Mouse (Mus musculus) heart, embryonic 13.5 days (tissue): ENCODE measurements around the gene Npas1. TPM values are rescaled to one million over a fixed set of nuclear protein-coding genes. Genes with fewer than 3 reads are reported as not detected.

Experiments
- ATAC-seq: fragments of 200-750 bp; cut with Nextera tagmentation; 2 replicates; pipeline ENCODE4 v1.8.0; 2017; ENCODE audit warnings: moderate TSS enrichment; ENCODE audit not compliant: insufficient number of reproducible peaks, low FRiP score, low TSS enrichment; ENCODE audit errors: extremely low read depth
- H3K27ac ChIP-seq: fragments of 300-500 bp; sonication (generic); replicated peaks from 2 replicates; pipeline ENCODE4 v1.5.1; 2015; ENCODE audit warnings: moderate library complexity, mild to moderate bottlenecking, inconsistent platforms
- H3K27me3 ChIP-seq: fragments of 300-500 bp; sonication (generic); replicated peaks from 2 replicates; pipeline ENCODE4 v1.6.1; 2015; ENCODE audit warnings: mild to moderate bottlenecking, inconsistent platforms
- H3K36me3 ChIP-seq: fragments of 300-500 bp; sonication (generic); 2 replicates; pipeline ENCODE4 v1.6.1; 2015; ENCODE audit warnings: mild to moderate bottlenecking, inconsistent platforms
- H3K4me1 ChIP-seq: fragments of 300-500 bp; sonication (generic); 2 replicates; pipeline ENCODE4 v1.6.1; 2015; ENCODE audit warnings: inconsistent platforms
- H3K4me2 ChIP-seq: fragments of 300-500 bp; sonication (generic); 2 replicates; pipeline ENCODE4 v1.6.1; 2015; ENCODE audit warnings: inconsistent platforms, mild to moderate bottlenecking, moderate library complexity
- H3K4me3 ChIP-seq: fragments of 300-500 bp; sonication (generic); 2 replicates; pipeline ENCODE4 v1.5.1; 2015; ENCODE audit warnings: moderate library complexity, mild to moderate bottlenecking, inconsistent platforms
- H3K9ac ChIP-seq: fragments of 300-500 bp; sonication (generic); 2 replicates; pipeline ENCODE4 v1.6.1; 2015; ENCODE audit warnings: inconsistent platforms, mild to moderate bottlenecking, moderate library complexity
- H3K9me3 ChIP-seq: fragments of 300-500 bp; sonication (generic); 2 replicates; pipeline ENCODE4 v1.6.1; 2016; ENCODE audit warnings: inconsistent platforms
- WGBS: fragments of 180-500 bp; shearing (Covaris S2); methylation state at CpG from one replicate; pipeline ENCODE4 v1.1.7; 2015; ENCODE audit warnings: mixed read lengths; 5-methylcytosine and 5-hydroxymethylcytosine counted together
- polyA plus RNA-seq: library from polyadenylated mRNA; unstranded; fragments of >200 nt; fragmentation: Nextera tagmentation; extraction: Ambion mirVana; gene quantifications from 2 replicates; pipeline ENCODE4 v1.2.1, GENCODE M21; 2015

The Npas1 gene
- polyA plus RNA-seq, 1 experiment from 2014 or later, result 0.37 TPM

DNA sequence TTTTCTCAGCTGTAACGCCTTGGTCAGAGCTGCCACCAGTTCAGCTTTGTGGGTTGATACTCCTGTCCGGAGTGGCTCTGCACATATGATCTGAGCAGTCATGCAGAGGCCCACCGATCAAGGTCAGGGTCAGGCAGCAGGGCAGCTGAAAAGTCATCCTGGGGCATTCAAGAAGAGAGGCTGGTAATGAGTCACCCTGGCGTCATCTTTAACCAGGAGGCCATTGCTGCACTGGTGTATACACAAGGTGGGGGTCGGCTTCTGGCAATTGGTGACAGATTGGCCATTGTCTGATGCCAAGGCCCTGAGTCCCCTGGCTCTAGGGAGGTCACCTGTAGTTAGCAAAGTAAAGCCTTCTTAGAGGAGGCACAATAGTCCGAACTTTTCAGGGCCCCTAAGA lies 25.9 kb downstream of the Npas1 start:
- H3K27me3 ChIP-seq, result no peaks in the 10 kb centered on the region
- WGBS, result 61% methylated on average over 6 of the region's 6 CpGs
- H3K4me3 ChIP-seq, result no peak overlapping the region
- no peak for ATAC-seq
- peaks cover 19% of the 10 kb centered on the region for H3K36me3 ChIP-seq
- peaks cover 22% of the 10 kb centered on the region for H3K4me1 ChIP-seq
- H3K9me3 ChIP-seq, result no peaks in the 10 kb centered on the region
- no peak overlapping the region for H3K9ac ChIP-seq
- H3K4me2 ChIP-seq, result no peak overlapping the region
- H3K27ac ChIP-seq, result peak overlapping the region; percentile 29; the same call in 1 of the 2 replicates

DNA sequence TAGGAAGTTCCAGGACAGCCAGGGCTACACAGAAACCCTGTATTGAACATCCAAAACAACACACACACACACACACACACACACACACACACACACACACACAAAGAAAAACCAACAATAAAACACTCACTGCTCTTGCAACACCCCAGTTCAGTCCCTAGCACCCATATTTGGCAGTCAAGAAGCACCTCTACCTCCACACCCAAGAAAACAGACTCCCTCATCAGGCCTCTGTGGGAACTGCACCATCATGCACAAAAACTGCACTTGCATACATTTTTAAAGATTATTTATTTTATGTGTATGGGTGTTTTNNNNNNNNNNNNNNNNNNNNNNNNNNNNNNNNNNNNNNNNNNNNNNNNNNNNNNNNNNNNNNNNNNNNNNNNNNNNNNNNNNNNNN lies 36.3 kb downstream of the Npas1 start:
- ATAC-seq, result no peak
- Histone ChIP-seq H3K27me3 (no peaks in the 10 kb centered on the region), H3K9ac (no peak overlapping the region), H3K27ac (no peak overlapping the region), H3K4me3 (no peak overlapping the region), H3K4me1 (peaks cover 23% of the 10 kb centered on the region), H3K4me2 (no peak overlapping the region), H3K36me3 (peaks cover 19% of the 10 kb centered on the region), H3K9me3 (no peaks in the 10 kb centered on the region)

DNA sequence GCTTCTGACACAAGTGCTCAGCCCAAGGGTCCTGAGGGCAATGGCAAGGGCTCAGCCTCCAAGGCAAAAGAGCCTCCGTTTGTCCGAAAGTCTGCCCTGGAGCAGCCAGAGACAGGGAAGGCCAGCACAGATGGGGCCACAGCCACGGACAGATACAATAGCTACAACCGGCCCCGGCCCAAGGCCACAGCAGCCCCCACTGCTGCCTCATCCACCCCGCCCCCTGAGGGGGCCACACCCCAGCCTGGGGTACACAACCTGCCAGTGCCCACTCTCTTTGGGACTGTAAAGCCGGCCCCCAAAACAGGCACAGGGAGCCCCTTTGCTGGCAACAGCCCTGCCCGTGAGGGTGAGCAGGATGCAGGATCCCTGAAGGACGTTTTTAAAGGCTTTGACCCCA lies 42.4 kb downstream of the Npas1 start:
- WGBS, result 84% methylated on average over 9 of the region's 9 CpGs
- no peak overlapping the region for H3K4me2 ChIP-seq
- no peaks in the 10 kb centered on the region for H3K27me3 ChIP-seq
- no peak overlapping the region for H3K9ac ChIP-seq
- peaks cover 81% of the 10 kb centered on the region for H3K36me3 ChIP-seq
- H3K4me1 ChIP-seq, result peaks cover 37% of the 10 kb centered on the region
- ATAC-seq, result no peak
- no peak overlapping the region for H3K27ac ChIP-seq
- no peaks in the 10 kb centered on the region for H3K9me3 ChIP-seq
- H3K4me3 ChIP-seq, result no peak overlapping the region

DNA sequence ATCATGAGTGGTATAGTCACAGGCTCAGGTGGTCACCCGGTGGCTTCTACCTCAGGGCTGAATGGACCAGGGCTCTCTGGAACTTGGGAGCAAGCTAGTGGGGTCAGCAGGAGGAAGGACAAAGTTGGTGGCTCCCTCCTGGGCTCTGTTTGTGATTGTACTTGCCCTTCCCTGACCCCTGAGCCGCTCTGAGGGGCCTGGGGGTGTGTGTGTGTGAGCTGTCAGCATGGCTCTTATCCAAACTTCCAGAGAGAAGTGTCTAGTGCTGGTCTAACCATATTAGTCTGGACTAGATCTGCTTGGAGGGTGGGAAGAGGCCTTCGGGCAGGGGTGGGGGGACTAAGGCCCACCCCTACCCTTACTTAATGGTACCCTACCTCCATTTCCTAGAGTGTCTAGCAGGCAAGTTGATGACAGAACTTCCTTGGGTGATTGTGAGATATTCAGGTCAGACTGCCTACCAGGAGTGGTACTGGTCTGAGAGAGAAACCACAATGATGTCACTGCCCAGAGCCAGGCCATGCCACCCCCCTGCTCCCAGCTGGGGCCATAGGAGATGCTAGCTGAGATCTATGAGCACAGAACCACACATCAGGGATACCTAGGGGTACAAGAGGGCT lies 44.1 kb downstream of the Npas1 start:
- Histone ChIP-seq H3K36me3 (peaks cover 97% of the 10 kb centered on the region), H3K27me3 (no peaks in the 10 kb centered on the region), H3K9me3 (no peaks in the 10 kb centered on the region), H3K4me3 (no peak overlapping the region), H3K9ac (peak overlapping the region; percentile 72), H3K4me2 (peak overlapping the region; percentile 32), H3K4me1 (peaks cover 37% of the 10 kb centered on the region), H3K27ac (peak overlapping the region; percentile 87)
- ATAC-seq, result peak; percentile 51; the same call in 1 of the 2 replicates
- WGBS, result 43% methylated on average over 3 of the region's 3 CpGs

DNA sequence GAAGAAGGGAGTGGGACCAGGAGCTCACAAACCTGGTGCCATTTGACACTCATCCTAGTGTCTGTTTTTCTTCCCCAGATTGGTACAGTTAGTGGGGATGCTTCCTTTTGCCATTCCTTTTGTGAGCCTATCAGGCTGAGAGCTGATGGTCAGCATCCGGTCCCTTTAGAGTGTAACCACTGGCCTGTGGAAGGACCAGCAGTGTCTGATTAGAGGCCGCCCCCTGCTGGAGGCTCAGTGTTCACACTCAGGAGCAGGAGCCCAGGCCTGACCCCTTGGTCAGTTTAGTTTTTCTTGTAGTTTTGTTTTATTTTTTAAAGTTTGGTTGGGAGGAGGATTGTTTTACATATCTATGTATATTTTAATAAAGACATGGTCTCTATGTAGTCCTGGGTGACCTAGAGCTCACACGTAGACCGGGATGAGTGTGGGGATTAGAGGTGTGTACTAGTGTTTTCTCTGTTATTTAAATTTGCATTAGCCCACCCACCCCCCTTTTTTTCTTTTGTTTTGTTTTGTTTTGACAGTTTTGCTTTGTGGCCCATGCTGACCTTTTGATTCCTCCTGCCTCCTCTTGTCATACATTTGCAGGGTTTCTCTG lies 51.3 kb downstream of the Npas1 start:
- peak; percentile 78; the same call in 1 of the 2 replicates for ATAC-seq

DNA sequence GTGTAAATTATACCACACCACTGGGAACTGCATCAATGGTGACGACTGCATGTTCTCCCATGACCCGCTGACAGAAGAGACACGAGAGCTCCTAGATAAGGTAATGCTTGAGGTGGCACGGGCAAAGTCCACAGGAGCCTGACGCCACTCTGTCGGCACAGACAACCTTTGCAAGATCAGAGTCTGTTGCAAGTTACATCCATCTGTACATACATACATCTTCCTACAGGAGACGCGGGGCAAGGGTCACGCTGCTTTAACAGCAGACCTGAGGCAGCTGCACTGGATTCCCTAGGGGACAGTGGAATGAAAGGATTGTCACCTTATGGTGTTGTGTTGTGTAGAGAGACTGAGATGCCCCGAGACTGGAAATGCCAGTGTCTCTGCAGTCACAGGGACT lies 51.8 kb downstream of the Npas1 start:
- H3K27ac ChIP-seq, result no peak overlapping the region
- H3K4me2 ChIP-seq, result no peak overlapping the region
- H3K4me1 ChIP-seq, result no peaks in the 10 kb centered on the region
- ATAC-seq, result no peak
- 79% methylated on average over 10 of the region's 10 CpGs for WGBS
- H3K27me3 ChIP-seq, result no peaks in the 10 kb centered on the region
- no peak overlapping the region for H3K4me3 ChIP-seq
- no peak overlapping the region for H3K9ac ChIP-seq
- peaks cover 100% of the 10 kb centered on the region for H3K36me3 ChIP-seq
- H3K9me3 ChIP-seq, result no peaks in the 10 kb centered on the region

More for the DNA sequence above, 51.3 kb downstream of the Npas1 start:
- 62% methylated on average over 4 of the region's 4 CpGs for WGBS
- H3K4me3 ChIP-seq, result no peak overlapping the region
- H3K4me2 ChIP-seq, result no peak overlapping the region
- no peak overlapping the region for H3K27ac ChIP-seq
- no peak overlapping the region for H3K9ac ChIP-seq
- H3K36me3 ChIP-seq, result peaks cover 100% of the 10 kb centered on the region
- no peaks in the 10 kb centered on the region for H3K27me3 ChIP-seq
- H3K9me3 ChIP-seq, result no peaks in the 10 kb centered on the region
- no peaks in the 10 kb centered on the region for H3K4me1 ChIP-seq

DNA sequence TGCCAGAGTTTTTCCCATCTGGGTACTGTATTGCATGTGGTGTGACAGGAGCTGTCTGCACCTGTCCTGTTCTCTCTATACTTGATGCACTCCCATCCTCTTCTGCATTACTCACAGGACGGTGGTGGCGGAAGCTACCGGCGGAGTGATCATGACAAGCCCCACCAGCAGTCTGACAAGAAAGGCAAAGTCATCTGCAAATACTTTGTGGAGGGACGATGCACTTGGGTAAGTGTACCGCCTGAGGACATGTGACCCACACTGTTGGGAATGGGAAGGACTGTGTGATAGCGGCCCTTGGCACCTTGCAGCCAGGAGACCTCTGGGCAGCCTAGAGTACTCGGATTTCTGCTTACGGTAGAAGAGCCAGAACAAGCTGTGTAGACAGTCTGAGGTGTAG lies 53.8 kb downstream of the Npas1 start:
- Histone ChIP-seq H3K36me3 (peaks cover 100% of the 10 kb centered on the region), H3K27ac (no peak overlapping the region), H3K27me3 (no peaks in the 10 kb centered on the region), H3K9ac (no peak overlapping the region), H3K4me3 (no peak overlapping the region), H3K4me1 (no peaks in the 10 kb centered on the region), H3K4me2 (no peak overlapping the region), H3K9me3 (no peaks in the 10 kb centered on the region)
- ATAC-seq, result no peak
- 82% methylated on average over 9 of the region's 9 CpGs for WGBS

DNA sequence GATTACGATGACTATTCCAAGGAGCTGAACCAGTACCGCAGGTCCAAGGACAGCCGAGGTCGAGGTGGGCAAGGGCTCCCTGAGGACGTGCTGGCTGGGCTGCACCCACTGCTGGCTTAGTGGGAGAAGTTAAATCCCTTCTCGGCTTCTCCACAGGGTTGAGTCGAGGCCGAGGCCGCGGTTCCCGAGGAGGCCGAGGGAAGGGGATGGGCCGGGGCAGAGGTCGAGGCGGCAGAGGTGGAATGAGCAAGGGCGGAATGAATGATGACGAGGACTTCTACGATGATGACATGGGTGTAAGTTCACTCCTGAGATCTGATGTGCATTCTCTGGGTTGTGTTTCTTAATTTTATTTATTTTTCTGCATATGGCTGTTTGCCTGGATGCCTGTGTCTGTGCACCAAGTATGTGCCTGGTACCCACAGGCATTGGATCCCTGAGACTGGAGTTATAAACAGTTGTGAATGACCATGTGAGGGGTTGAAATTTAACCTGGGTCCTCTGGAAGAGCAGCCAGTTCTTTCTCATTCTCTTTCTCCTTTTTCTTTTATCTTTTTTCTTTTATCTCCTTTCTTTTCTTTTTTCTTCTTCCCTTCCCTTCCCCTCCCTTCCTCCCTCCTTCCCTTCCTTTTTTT lies 55.2 kb downstream of the Npas1 start:
- no peak for ATAC-seq
- no peaks in the 10 kb centered on the region for H3K9me3 ChIP-seq
- no peaks in the 10 kb centered on the region for H3K27me3 ChIP-seq
- 87% methylated on average over 18 of the region's 18 CpGs for WGBS
- peaks cover 7% of the 10 kb centered on the region for H3K4me1 ChIP-seq
- no peak overlapping the region for H3K9ac ChIP-seq
- no peak overlapping the region for H3K4me3 ChIP-seq
- H3K4me2 ChIP-seq, result no peak overlapping the region
- peaks cover 100% of the 10 kb centered on the region for H3K36me3 ChIP-seq
- no peak overlapping the region for H3K27ac ChIP-seq

DNA sequence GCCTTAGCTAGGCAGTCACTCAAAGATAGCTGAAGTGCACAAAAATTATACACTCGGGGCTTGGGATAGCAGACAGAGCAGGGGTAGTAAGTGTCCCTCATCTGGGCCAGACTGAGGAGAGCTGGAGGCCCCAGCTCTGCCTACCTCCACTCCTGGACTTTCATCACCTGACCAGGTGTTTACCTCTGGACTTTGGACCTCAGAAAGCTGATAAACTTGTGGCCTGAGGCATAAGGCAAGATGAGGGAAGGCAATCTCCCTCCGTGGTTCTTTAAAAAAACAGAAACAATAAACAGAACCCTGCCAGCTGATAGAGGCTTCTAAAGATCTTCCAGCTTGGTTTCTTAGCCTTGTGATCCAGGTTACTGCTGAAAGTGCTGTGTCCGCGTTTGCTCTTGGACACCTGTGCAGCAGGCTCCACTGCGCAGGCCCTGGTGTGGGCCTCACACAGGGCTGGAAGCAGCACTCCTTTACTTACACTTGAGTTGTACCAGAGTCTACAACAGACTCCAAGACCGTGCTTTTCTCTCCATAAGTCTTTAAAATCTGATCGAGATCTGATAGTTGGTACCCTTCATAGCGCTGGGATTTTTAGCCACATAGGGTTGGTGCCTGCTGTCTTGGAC lies 56.9 kb downstream of the Npas1 start:
- H3K27me3 ChIP-seq, result no peaks in the 10 kb centered on the region
- peaks cover 100% of the 10 kb centered on the region for H3K36me3 ChIP-seq
- no peak overlapping the region for H3K27ac ChIP-seq
- ATAC-seq, result no peak
- H3K9me3 ChIP-seq, result no peaks in the 10 kb centered on the region
- 0 out of 2 replicates have a peak overlapping the region, but pooled peaks have one; percentile 25 for H3K9ac ChIP-seq
- H3K4me1 ChIP-seq, result peaks cover 20% of the 10 kb centered on the region
- no peak overlapping the region for H3K4me2 ChIP-seq
- no peak overlapping the region for H3K4me3 ChIP-seq
- WGBS, result 88% methylated on average over 8 of the region's 8 CpGs

DNA sequence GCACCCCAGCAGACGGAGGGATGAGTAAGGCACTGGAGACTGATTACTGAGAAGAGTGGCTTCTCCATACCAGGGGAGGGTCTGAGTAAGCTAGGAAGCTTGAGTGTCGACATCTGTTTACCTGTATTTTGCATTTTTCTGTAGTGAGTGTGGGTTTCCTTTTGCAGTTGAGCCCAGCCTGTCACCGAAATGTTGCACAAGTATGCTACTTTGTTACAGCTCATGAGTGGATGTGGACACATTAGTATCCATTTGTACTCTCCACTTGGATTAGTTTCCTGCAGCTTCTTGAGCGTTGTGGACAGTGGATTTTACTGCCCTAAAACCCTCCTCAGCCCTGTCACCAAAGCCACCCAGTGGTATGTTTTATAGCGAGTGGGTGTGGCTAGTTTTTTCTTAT lies 58.8 kb downstream of the Npas1 start:
- WGBS, result 89% methylated on average over 5 of the region's 5 CpGs
- H3K36me3 ChIP-seq, result peaks cover 94% of the 10 kb centered on the region
- ATAC-seq, result no peak

DNA sequence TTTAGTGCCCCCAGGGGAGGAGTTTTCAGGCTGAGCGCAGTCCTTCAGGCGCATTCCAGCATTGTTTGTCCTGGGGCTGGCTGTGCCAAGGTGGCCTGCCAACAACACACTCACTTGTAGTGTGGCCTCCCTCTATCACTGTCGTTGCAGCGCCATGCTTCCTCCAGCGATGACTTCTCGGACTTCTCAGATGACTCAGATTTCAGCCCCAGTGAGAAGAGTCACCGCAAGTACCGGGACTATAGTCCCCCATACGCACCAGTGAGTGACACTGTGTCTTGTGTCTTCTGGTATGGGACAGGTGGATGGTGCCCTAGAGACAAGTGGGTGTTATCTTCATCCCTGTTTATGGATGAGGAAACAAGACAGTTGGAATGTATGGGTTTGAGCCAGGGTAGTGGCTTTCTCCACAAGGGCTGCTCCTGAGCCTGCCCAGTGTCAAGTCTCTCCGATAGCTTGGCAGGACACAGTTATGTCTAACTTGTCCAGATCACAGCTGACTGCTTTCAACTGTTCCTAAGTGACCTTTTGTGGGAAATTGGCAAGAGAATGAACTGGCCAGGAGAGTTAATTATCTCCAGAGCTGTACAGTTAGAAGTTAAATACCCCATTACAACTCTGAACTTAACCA lies 60.3 kb downstream of the Npas1 start:
- no peak for ATAC-seq
- WGBS, result 65% methylated on average over 10 of the region's 10 CpGs
- peaks cover 44% of the 10 kb centered on the region for H3K4me1 ChIP-seq
- H3K27me3 ChIP-seq, result no peaks in the 10 kb centered on the region
- peak overlapping the region; percentile 10; the same call in 1 of the 2 replicates for H3K4me2 ChIP-seq
- no peak overlapping the region for H3K4me3 ChIP-seq
- H3K27ac ChIP-seq, result peak overlapping the region; percentile 71
- no peaks in the 10 kb centered on the region for H3K9me3 ChIP-seq
- 0 out of 2 replicates have a peak overlapping the region, but pooled peaks have one; percentile 30 for H3K9ac ChIP-seq
- peaks cover 82% of the 10 kb centered on the region for H3K36me3 ChIP-seq

More for the DNA sequence above, 58.8 kb downstream of the Npas1 start:
- H3K27me3 ChIP-seq, result no peaks in the 10 kb centered on the region
- no peaks in the 10 kb centered on the region for H3K9me3 ChIP-seq
- no peak overlapping the region for H3K4me3 ChIP-seq
- H3K27ac ChIP-seq, result no peak overlapping the region
- H3K9ac ChIP-seq, result no peak overlapping the region
- no peak overlapping the region for H3K4me2 ChIP-seq
- peaks cover 33% of the 10 kb centered on the region for H3K4me1 ChIP-seq
